Mouse (Mus musculus) erythroblast, embryonic 14.5 days (primary cell): ENCODE data around the gene Acacb. TPM values are rescaled to one million over a fixed set of nuclear protein-coding genes. Genes with fewer than 3 reads are reported as not detected.
A peak's percentile ranks its signal among the peaks of the same experiment; 100 is the strongest.

Source experiments
- H3K27me3 ChIP-seq: 2 replicates; pipeline ENCODE4 v1.6.1; 2012; ENCODE audit warnings: inconsistent platforms; ENCODE audit not compliant: control insufficient read depth
- H3K36me3 ChIP-seq: 2 replicates; pipeline ENCODE4 v1.6.1; 2012; ENCODE audit warnings: mild to moderate bottlenecking, inconsistent platforms; ENCODE audit not compliant: control insufficient read depth
- H3K4me1 ChIP-seq: 2 replicates; pipeline ENCODE4 v1.6.1; 2012; ENCODE audit warnings: inconsistent platforms; ENCODE audit not compliant: control insufficient read depth
- H3K4me3 ChIP-seq: replicated peaks from 2 replicates; pipeline ENCODE3; 2012; ENCODE audit warnings: moderate library complexity, mild to moderate bottlenecking, inconsistent platforms
- H3K9me3 ChIP-seq: 2 replicates; pipeline ENCODE4 v1.6.1; 2012; ENCODE audit warnings: low read length, inconsistent platforms, mixed read lengths; ENCODE audit not compliant: control insufficient read depth
- GATA1 ChIP-seq: IDR thresholded peaks from 2 replicates; pipeline ENCODE4 v1.6.1; 2012; ENCODE audit warnings: low read length, inconsistent platforms, mixed read lengths
- TAL1 ChIP-seq: IDR thresholded peaks from 3 replicates; pipeline ENCODE4 v1.6.1; 2012; ENCODE audit warnings: low read length, inconsistent platforms, mixed read lengths
- polyA plus RNA-seq: library from polyadenylated mRNA; stranded (reverse); fragments of >175 nt; gene quantifications from 2 replicates; pipeline ENCODE4 v1.2.3, GENCODE M21; 2012

Acacb gene
- polyA plus RNA-seq, 1 experiment, result under 0.01 TPM

- H3K9me3 ChIP-seq, result no peaks in the 10 kb centered on the region
- no peak overlapping the region for H3K4me3 ChIP-seq
- no peaks in the 10 kb centered on the region for H3K27me3 ChIP-seq
- H3K36me3 ChIP-seq, result peaks cover 69% of the 10 kb centered on the region
- no peak for TF ChIP-seq GATA1
- peaks cover 6% of the 10 kb centered on the region for H3K4me1 ChIP-seq
Measured at GRCm38 (mm10) chr5:114119806-114120205, 26.5 kb upstream of the Acacb start.

DNA sequence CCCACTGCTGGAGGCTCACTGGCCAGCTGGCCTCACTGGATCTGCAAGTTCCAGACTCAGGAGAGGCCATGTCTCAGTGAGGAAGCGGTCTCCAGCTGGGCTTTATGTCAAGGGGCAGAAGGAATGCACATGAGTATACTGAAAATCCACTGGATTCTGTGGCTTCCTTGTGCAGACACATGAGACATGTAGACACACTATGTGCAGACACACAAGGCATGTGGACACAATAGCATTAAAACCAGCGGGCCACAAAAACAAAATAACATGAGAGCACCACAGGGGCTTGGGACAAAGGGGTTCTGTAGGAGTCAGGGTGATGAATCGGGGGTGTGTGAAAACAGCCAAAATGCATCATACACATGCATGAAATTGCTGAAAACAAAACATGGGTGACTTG lies 20.3 kb upstream of the Acacb start:
- H3K4me1 ChIP-seq, result peaks cover 54% of the 10 kb centered on the region

GRCm38 (mm10) chr5:114126499-114127244 lies 19.7 kb upstream of the Acacb start:
- TF ChIP-seq TAL1 (no peak), GATA1 (no peak)
- Histone ChIP-seq H3K27me3 (no peaks in the 10 kb centered on the region), H3K36me3 (peaks cover 41% of the 10 kb centered on the region), H3K4me3 (peak overlapping the region; percentile 81), H3K4me1 (peaks cover 61% of the 10 kb centered on the region), H3K9me3 (no peaks in the 10 kb centered on the region)

More for the DNA sequence above, 20.3 kb upstream of the Acacb start:
- no peak for TF ChIP-seq GATA1
- peaks cover 47% of the 10 kb centered on the region for H3K36me3 ChIP-seq
- no peaks in the 10 kb centered on the region for H3K27me3 ChIP-seq
- no peaks in the 10 kb centered on the region for H3K9me3 ChIP-seq
- no peak overlapping the region for H3K4me3 ChIP-seq

- H3K9me3 ChIP-seq, result no peaks in the 10 kb centered on the region
- H3K36me3 ChIP-seq, result peaks cover 38% of the 10 kb centered on the region
- H3K4me3 ChIP-seq, result peak within 1 kb of the TSS; percentile 81
- H3K27me3 ChIP-seq, result no peaks in the 10 kb centered on the region
- H3K4me1 ChIP-seq, result peaks cover 65% of the 10 kb centered on the region
- TF ChIP-seq GATA1 (no peak), TAL1 (no peak)
Measured at GRCm38 (mm10) chr5:114127374-114128349, 18.7 kb upstream of the Acacb start, which contains the start of gene Alkbh2. Alkbh2 (minus strand) TSS chr5:114128218.

GRCm38 (mm10) chr5:114129550-114130210 lies 16.7 kb upstream of the Acacb start:
- Histone ChIP-seq H3K4me1 (peaks cover 83% of the 10 kb centered on the region), H3K9me3 (no peaks in the 10 kb centered on the region), H3K36me3 (peaks cover 35% of the 10 kb centered on the region), H3K4me3 (peak overlapping the region; percentile 67), H3K27me3 (no peaks in the 10 kb centered on the region)
- TF ChIP-seq GATA1, result no peak
- TF ChIP-seq TAL1, result no peak

DNA sequence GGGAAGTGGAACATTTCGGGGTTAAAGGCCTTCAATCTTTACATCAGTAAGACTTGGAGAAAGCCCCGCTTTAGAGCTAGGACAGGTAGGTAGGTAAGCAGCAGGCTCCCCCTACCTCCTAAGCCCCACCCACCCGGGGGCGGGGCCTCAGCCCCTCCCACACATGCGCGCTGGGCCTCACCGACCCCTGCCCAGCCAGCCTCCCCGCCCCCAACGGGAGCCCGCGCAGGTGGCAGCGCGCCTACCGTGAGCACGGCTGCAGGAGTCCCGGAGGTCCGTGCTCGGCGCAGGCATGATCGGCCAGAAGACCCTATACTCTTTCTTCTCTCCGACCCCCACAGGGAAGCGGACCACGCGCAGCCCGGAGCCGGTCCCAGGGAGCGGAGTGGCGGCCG lies 16.1 kb upstream of the Acacb start, which contains the start of gene Ung:
Ung (plus strand) TSS at position 176 of the 395 bp plus-strand sequence.
- peaks cover 34% of the 10 kb centered on the region for H3K36me3 ChIP-seq
- peaks cover 85% of the 10 kb centered on the region for H3K4me1 ChIP-seq
- TF ChIP-seq TAL1 (no peak), GATA1 (no peak)

GRCm38 (mm10) chr5:114130698-114131520 lies 15.4 kb upstream of the Acacb start:
- TF ChIP-seq TAL1 (no peak), GATA1 (no peak)
- Histone ChIP-seq H3K36me3 (peaks cover 34% of the 10 kb centered on the region), H3K4me3 (peak overlapping the region; percentile 67), H3K27me3 (no peaks in the 10 kb centered on the region), H3K9me3 (no peaks in the 10 kb centered on the region), H3K4me1 (peaks cover 84% of the 10 kb centered on the region)

More for the DNA sequence above, 16.1 kb upstream of the Acacb start, which contains the start of gene Ung:
- H3K27me3 ChIP-seq, result no peaks in the 10 kb centered on the region
- no peaks in the 10 kb centered on the region for H3K9me3 ChIP-seq
- H3K4me3 ChIP-seq, result peak within 1 kb of the TSS; percentile 67

GRCm38 (mm10) chr5:114131521-114131840 lies 14.9 kb upstream of the Acacb start:
- H3K36me3 ChIP-seq, result peaks cover 38% of the 10 kb centered on the region
- TF ChIP-seq TAL1, result no peak
- no peak for TF ChIP-seq GATA1
- peaks cover 80% of the 10 kb centered on the region for H3K4me1 ChIP-seq
- H3K9me3 ChIP-seq, result no peaks in the 10 kb centered on the region
- H3K4me3 ChIP-seq, result peak overlapping the region; percentile 67
- no peaks in the 10 kb centered on the region for H3K27me3 ChIP-seq
